Mouse (Mus musculus): ENCODE results near the gene Rapgefl1.

Gene Rapgefl1

DNA sequence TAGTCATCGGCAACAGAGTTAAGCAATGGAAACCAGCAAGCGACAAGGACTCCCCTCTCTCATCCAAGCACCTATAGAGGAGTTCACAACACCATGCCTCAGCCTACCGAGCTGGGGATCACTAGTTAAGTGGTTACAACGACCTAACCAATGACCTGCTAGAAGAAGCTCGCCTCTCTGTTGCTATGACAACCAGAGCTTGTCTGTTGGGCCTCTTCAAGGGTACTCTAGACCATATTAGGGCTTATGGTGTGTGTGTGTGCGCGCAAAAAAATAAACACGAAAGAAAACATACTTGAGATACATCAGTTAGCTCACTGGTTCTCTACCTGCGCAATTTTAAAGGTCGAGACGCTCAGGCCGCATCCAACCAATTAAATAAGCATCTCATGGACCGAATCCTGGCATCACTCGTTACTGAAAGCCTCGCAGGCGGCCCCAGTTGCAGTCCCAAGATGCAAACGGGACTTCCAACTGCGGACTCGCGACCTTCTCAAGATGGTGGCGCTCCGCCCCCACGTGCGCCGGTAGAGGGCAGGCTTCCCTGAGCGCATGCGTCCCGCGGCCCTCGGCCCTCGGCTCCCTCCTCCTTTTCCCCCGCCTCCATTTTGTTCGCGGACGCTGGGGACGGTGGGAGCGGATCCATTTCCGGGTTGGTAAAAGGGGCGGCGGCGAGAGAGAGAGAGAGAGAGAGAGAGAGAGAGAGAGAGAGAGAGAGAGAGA lies 26.6 kb downstream of the Rapgefl1 start, which contains the start of gene Wipf2:
Wipf2 (plus strand) TSS at position 611 of the 723 bp plus-strand sequence.
- DNase-seq: peak; percentile 97

DNA sequence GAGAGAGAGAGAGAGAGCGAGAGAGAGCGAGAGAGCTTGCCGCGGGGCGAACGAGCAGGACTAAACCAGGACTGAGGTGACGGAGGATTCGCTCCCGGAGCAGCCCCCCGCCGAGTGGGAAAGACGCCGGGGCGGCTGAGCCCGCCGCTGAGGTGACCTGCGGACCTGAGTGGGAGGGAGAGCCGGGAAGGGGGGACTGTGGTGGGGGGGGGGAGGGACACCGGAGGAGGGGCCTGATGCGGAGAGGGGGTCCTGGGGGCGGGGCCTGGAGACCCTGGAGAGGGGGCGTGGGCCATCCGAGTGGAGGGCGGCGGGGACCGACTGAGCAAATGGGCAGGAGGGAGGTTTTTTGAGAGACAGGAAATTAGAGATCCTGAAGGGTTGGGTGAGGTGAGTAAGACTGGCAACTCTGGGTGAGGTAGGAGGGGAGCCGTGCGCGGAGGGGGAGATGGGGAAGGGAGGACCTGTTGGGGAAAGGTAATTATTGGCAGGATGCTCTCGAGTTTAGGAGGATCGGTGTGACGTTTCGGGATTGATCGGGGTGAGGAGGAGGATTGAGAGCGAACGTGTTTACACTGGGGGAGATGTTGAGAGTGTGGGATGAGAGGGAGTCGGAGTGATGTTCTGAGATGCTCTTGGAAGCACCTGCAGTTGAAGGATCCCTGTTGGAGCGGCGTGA lies 27.3 kb downstream of the Rapgefl1 start:
- DNase-seq: no peak

DNA sequence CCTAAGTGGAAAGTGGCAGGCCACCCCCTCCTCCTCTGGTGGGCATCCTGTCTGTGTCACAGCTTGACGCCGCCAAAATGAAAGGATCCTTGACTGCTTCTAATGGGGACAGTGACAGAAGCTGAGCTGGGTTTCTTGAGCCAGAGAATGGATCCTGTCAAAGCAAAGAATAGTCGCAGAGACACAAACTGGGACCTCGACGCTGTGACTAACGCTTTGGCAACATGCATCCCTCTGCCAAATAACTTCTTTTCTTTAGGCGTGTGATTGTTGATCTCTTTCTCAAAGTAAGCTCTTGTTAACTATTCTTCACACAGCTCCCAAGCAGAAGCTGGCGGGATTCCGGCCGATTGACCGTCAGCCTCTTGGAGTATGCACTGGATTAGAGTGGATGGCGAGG lies 30.7 kb downstream of the Rapgefl1 start:
- no peak for DNase-seq

DNA sequence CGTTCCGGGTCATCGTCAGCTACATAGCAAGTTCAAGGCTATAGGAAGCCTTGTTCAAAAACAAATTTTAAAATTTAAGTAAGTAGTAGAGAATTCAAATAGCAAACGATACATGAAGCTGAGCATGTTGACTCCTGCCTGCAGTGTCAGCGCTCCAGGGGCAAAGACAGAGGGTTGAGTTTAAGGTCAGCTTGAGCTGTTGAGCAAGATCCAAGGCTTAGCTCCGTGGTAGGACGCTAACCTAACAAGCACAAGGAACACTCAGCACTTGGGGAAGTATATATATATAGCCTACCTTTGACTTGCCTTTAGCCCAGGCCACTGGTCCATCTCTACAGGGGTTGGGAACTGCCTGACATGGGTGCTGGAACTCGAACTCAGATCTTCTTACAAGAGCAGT lies 33.3 kb downstream of the Rapgefl1 start:
- no peak for DNase-seq

DNA sequence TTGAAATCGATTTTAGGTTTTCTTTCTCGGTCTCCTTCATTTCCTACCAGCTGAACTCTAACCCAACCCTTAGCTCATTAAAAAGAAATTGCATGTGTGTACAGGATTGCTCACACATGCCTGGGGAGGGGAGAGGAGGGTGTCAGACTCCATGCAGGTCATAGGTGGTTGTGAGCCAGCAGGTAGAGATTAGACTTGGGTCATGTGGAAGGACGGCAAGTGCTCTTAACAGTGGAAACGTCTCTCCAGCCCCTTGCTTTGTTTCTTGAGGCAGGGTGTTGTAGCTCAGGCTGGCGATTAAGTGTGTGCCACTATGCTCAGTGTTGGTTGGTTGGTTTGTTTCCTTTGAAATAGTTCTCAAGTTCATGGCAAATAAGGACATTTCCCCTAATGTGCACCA lies 34.2 kb downstream of the Rapgefl1 start:
- peak; percentile 21 for DNase-seq

DNA sequence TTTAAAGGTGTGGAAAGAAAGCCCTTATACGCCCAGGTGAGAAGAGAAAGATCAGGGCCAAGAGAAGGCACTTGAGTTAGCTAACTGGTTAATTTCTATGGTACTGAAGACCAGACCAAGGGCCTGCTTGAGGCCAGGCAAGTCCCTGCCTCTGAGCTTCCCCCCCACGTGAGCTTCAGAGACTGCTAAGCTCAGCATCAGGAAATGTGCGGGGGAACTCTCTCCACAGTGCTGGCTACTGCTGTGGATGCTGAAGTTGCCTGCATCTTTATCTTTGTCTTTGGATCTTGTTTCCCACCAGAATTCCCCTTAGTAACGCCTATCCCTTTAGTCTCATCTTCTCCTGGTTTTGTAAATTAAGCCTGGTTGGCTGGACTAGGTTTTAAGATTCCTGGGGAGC lies 34.8 kb downstream of the Rapgefl1 start:
- no peak for DNase-seq

DNA sequence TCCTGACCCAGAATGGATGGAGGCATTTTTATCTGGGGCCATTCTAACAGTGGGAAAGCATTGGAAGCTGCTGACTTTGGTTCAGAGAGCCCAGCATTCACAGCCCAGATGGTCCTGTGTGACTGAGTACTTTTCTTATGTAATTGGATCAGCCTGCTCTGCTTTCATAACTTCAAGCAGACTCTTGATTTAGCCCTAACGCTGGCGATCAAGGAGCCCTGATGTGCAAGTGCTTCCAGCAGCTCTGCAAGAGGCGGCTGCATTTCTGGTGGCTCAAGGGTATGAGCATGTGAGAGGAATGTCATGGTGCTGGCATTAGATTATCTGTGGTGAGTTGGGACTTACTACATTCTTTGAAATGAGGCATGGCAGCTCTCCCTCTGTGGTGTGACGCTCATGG lies 35.5 kb downstream of the Rapgefl1 start:
- DNase-seq: peak; percentile 32

DNA sequence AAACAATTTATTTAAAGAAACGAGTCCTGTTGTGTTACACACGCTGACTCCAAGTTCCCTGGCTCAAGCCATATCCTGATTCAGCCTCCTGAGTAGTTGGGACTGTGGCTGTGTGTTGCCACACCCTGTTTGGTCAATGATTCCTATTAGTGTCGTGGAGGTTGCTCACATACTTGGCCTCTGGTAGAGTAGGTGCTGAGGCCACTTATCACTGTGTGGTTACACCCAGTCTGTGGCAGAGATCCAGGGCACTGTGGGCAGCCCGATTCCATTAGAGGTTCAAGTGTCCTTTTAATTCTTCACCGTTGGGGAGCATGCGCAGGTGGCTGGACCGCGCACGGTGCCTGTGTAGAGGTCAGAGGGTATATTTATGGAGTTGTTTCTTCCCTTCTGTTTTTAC lies 37.3 kb downstream of the Rapgefl1 start:
- peak; percentile 84 for DNase-seq

DNA sequence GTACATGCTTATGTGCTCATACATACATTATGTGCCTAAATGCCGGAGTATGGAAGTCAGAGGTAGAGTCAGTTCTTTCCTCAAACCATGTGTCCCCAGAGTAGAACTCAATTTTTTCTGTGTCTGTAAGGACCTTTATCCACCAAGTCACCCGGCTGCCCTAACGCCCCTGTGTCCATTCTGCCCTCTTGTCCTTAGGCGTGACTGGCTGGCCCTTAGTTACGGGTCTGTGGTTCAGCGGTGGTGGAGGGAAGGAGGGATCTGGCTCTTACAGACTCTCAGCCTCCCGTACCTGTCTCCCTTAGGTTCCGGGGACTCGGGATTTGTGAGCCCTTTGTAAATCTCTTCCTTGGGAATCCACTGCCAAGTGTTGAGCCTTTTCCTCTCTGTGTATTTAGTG lies 40.4 kb downstream of the Rapgefl1 start:
- no peak for DNase-seq

DNA sequence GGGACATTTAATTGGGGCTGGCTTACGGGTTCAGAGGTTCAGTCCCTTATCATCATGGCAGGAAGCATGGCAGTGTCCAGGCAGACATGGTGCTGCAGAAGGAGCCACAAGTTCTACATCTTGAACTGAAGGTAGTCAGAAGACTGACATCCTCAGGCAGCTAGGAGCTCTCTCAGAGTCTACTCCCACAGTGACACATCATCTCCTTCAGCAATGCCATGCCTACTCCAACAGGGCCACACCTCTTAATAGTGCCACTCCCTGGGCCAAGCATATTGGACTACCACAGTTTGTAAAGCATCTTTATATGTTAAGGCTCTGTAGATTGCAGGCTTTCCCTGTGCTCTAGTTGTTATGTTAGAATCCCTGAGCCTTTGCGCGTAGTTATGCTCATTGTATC lies 51.1 kb downstream of the Rapgefl1 start:
- DNase-seq: no peak

DNA sequence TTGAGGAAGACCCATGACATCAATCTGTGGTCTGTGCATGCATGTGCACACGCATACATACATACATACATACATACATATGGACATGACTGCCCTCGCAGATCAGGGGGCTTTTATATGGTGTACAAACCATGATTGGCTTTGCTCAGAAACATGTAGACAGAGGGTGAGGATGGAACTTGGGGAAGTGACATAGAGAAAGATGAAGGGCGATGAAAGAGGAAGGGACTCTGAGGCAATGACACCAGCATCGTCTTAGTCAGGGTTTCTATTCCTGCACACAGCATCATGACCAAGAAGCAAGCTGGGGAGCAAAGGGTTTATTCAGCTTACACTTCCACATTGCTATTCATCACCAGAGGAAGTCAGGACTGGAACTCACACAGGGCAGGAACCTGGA lies 52.5 kb downstream of the Rapgefl1 start:
- DNase-seq: no peak

DNA sequence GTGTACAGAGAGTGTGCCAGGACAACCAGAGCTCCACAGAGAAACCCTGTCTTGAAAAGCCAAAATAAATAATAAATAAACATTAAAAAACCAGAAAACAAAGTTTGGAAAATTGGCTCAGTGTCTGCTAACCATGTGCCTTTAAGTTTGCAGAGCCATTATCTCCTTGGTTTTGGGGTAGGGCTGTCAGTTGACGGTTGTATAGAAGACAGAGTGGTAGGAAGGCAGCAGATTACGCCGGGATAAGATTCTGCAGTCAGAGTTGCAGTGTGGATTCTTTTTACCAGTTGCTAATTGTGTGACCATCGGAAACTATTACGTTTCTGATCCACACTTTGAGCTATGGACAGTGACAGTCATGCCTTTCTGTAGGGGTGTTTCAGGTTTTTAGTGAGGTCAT lies 53.4 kb downstream of the Rapgefl1 start:
- DNase-seq: no peak

DNA sequence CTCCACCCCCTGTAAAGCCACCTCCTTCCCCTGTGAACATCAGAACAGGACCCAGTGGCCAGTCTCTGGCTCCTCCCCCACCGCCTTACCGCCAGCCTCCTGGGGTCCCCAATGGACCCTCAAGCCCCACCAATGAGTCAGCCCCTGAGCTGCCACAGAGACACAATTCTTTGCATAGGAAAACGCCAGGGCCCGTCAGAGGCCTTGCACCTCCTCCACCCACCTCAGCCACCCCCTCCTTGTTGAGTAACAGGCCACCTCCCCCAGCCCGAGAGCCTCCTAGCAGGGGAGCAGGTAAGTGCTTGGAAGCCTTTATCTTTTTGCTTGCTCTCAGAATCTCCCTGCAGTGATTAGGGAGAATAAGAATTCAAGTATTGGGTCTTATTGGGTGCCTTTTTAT lies 55.8 kb downstream of the Rapgefl1 start:
- DNase-seq: no peak

DNA sequence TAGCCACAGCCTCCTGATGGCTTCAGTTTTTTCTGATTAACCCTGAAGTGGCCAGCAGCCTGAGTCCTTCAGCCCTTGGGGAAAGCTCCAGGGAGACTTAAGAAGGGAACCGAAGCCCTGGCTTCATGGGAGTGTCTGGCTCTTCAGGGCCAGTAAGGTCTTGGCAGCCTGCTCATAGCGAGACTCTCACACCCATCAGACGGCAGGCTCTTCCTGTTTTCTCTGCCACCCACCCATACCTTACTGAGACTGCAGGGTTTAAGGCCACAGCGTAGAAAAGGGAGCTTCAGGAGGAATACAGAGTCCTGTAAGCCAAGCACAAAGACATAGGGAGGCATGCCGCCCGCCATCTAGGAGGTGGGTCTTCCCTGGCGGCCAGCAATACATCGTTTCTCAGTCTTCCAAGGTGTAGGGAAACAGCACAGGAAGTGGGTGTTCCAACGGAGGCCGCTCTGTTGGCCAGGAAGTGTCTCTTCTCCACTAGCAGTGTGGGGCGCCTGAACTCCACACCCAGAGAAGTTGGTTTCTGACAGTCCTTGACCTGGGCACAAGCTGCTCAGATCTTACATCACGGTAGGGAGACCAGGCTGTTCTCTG lies 64.0 kb downstream of the Rapgefl1 start:
- DNase-seq: no peak

DNA sequence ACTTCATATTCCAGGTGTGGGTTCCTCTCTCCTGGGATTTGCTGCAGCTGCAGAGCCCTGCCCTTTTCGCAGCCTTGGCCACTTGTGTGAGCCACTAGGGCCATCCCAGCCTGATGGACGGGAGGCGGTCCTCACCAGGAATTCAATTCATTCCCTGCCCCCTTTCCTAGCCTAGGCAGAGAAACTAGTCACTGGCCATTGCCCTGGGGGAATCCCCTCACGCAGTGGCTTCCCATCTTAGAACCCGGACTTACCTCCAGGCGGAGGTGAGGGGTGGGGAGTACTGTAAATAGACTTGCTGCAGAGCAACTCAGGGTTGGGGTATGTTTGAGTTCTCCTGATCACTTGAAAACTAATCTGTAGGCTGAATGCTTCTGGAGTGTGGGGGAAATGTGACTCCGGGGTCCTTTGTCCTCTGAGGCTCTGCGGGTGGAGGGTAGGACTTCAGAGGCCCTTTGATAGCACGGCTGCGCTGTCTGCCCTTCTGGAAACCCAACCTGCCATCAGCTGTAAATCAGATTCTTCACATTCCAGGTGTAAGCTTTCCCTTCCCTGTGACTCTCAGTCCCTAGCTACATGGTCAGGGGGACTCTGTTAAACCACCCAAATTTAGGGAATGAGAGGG lies 66.1 kb downstream of the Rapgefl1 start:
- DNase-seq: no peak

Measured in lung, postnatal 14 days (tissue).